Mouse (Mus musculus) heart, postnatal 14 days (tissue): ENCODE results near the gene Tmprss3. TPM values are rescaled to one million over a fixed set of nuclear protein-coding genes. Genes with fewer than 3 reads are reported as not detected.

ENCODE experiments used
- DNase-seq, 2 experiments: peaks; one replicate each; pipeline ENCODE4 v3.0.0; 2021 to 2022
- intact Hi-C: fragments of 180-260 bp; cut with DNase I; formaldehyde crosslinking; loops from one replicate; pipeline ENCODE4 v1.15.1; 2025
- long read RNA-seq, 2 experiments: library from polyadenylated mRNA; stranded (forward); transcript quantifications; one replicate each; pipeline ENCODE4 v2.0.0; 2021
- total RNA-seq, 2 experiments: library from RNA; stranded (reverse); gene quantifications; 2 replicates each; pipeline ENCODE4 v1.2.3; 2021

Gene Tmprss3
- not detected for total RNA-seq
- long read RNA-seq, experiment 1, result 0 reads
- long read RNA-seq, experiment 2, result 0 reads

DNA sequence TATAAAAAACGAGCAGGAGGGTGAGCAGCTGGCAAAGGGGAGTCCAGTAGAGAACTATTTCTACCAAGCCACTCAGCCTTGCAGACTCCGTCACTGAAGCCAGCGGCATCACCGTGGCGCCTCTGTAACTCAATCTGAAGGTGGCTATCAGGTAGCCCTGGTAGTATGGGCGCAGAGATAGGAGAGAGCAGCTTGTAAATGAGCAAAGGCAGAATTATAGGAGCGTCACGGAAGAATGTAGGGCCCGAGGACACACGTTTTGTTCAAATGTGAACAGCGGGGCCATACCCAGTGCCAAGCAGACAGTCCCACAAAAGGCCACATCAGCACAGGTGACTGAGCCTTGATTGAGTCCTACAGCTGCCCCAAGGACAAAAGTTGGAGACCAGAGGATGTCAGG is at the start of gene Tmprss3:
Gene Tmprss3, minus strand, starts transcription at position 101 of the 400 bp plus-strand sequence.
- intact Hi-C loops, result no loop called here

DNA sequence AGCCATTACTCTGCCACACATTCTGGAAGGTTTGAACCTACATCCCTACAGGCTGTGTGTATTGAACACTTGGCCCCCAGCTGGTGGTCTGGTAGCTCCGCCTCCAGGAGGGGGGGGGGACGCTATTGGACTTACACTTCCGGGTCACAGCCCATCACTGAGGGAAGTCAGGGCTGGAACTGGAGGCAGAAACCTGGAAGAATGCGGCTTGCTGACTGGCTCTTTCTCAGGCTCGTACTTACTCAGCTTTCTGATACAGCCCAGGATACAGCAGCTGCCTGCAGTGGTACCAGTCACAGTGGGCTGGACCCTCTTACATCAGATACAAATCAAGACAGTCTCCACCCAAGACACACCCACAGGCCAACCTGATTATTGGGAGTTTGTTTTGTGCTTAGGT is 48.4 kb upstream of the Tmprss3 start:
- DNase-seq, result no peak
- intact Hi-C loops, result no loop called here

More for the DNA sequence above, at the start of gene Tmprss3:
- no peak for DNase-seq

DNA sequence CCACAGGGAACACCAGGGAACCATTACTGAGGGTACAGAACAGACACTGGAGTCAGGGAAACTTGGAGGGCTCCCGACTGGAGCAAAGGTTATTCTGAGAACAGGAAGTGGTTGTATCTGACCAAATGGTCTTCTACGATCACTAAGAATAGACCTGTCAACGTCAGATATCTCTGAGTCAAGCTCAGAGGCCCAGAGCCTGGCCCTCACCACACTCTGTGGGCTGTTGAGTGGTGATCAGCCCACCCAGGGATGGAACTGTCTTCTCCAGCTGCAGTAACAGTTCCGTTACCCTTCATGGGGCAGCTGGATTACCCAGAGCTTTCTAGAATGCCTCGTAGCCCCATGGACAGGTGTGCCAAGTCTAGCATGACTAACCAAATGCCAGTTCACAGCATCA is 46.5 kb upstream of the Tmprss3 start:
- intact Hi-C loops, result no loop called here
- DNase-seq, result peak; percentile 29 to 68

DNA sequence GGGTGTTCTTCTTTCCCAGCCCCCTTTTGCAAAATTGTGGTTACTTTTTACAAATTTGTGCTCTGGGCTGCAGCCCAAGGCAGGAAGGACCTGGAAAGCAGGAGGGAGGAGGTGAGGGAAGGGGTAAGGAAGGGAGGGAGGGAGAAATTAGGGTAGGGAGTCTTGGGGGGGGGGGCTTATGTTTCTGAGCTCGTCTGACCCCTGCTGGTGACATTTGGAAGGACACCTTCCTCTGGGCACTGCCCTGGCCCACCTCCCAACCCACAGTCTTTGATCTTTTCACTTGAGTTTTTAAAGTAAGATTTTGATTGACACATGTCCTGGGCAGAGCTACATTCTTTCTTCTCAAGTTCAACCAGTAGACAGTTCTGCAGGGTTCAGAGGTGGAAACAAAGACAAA is 44.0 kb upstream of the Tmprss3 start:
- no peak for DNase-seq
- intact Hi-C loops, result loop anchor here (2.0 to 5.0 kb wide), 2 partner anchors 104 to 230 kb away; no protein-coding TSS in a partner anchor

DNA sequence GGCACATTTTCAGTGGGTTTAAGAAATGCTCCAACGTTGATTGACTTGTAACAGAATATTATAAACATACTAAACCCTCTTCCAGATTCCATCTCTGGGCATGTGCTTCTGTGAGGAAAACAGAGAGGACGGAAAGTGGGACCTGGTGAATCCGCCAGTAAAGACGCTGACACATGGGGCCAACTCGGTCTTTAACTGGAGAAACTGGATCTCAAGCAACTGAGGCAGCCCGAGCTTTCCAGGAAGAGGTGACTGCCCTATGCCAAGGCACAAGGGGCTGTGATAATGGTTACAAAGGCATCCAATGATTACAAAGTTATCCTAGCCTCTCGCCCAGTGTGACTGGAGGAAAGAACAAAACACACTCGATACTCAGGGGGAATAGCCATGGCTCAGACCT is 42.4 kb upstream of the Tmprss3 start:
- DNase-seq, result no peak
- intact Hi-C loops, result loop anchor here (5.0 kb wide), 1 partner anchor 229 kb away; no protein-coding TSS in a partner anchor

DNA sequence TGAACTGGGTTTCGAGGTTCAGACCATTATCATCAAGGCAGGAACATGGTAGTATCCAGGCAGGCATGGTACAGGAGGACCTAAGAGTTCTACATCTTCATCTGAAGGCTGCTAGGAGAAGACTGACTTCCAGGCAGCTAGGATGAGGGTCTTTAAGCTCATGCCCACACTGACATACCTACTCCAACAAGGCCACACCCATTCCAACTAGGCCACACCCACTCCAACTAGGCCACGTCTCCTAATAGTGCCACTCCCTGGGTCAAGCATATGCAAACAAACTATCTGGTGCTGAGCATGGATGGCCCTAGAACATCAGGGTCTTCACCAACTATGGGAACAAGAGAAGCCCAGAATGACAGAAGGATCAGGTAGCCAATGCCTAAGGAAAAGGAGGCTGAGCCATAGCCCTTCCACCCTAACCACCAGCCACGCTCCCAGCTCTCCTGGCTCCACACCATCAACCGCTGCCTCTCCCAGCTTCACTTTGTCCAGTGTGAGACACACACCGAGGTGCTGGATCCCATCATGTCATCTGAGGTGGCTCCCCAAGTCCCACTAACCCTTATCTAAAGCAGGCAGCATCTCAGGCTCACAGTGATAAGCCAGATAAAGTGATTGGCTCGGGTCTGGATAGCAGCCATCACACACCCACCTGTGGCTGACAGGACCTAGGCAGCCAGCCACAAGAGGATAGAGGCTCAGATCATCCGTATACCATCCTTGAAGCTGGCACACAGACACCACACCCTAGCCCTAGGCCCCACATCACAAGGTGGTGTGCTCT is 39.6 kb upstream of the Tmprss3 start:
- no peak for DNase-seq
- intact Hi-C loops, result no loop called here

DNA sequence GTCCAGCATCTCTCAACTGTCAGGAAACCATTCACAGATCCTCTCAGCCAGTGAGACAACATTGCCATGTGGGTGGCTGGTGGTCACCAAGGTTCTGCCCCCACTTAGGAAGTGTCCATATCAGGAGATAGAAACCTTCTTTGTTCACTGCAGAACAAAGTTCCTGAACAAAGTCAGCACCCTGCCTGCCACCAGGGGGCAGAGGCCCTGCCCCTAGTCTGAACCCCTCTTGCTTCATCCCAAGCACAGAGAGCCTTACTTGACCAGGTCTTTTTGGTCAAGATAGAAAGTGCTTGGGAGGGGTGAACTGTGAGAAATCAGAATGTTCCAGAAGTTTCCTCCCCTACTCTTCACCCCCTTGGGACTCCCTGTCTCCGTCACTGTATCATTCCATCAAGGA is 37.1 kb upstream of the Tmprss3 start:
- no peak for DNase-seq
- intact Hi-C loops, result no loop called here

DNA sequence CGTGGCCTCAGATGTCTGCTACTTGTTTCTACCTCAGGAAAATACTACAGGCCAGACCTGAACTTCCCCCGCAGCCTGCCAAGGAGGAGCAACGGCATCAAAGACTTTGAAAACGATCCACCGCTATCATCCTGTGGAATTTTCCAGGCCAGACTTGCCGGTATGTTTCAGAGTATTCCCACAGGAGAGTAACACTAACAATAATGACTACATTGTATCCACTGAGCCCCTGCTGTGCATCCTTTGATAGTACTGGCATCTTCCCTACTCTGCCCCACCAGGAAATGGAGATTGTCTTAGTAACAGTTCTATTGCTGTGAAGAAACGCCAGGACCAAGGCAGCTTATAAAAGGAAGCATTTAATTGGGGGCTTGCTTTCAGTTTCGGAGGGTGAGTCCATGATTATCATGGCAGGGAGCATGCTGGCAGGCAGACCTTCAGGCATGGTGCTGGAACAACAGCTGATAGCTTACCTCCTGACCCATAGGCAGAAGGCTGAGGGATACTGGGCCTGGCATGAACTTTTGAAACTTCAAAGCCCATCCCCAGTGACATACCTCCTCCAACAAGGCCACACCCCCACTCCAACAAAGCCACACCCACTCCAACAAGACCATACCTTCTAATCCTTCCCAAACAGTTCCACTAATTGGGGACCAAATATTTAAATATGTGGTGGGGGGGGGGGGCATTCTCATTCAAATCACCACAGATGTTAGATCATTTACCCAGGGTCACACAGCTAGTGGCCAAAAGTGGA is 33.7 kb upstream of the Tmprss3 start:
- DNase-seq, result no peak
- intact Hi-C loops, result no loop called here

DNA sequence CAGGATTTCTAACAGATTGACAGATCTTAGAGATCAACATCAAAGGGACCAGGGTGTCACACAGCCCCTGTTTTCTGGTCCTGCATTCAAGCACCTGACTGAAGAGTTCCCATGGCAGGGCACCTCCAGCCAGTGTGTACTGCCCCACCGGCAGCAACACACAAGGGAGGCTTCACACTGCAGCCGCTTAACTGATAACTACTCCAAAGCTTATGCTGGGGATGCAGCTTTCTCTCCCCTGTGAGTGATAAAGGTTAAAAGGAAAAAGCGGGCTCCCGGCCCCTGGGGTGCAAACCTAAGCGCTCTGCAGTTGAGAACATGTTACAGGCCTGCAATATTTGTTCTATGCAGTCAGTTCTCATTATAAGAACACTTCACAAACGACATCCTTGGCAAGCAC is 33.0 kb upstream of the Tmprss3 start:
- DNase-seq, result no peak
- intact Hi-C loops, result no loop called here

DNA sequence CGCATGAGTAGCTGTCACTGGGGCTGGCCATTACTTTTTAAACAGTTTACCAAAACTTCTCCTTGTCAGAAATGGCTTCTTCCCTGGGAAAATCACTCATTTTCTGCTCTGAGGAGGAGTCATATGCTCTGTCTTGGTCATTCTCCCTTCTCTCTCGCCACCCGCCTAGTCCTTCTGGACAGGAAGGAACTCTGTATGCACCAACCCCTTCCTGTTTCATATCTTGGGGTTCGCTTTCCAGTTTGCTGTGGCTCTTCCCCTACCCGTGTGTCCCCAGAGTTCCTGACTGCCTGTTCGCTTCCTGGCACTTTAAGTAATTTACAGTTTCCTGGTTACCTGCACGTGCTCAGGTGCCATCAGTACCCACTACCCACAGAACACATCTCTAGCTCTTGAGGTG is 28.2 kb upstream of the Tmprss3 start:
- no peak for DNase-seq
- intact Hi-C loops, result no loop called here

DNA sequence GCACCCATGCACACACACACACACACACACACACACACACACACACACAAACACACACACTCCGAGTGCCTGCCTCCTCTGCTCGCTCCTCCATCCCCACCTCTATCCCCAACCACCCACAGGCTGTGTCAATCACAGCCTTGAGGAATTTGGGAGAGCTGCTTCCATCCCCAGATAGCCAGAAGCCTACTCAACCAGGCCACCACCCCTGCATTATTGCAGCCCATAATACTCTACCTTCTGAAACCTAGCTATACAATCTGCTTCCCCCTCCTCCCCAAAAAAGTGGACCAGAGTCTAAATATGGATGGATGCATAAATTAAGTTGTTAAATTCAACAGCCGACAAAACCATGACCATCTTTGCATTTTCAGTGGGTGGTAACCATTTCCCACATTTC is 27.6 kb upstream of the Tmprss3 start:
- no peak for DNase-seq
- intact Hi-C loops, result no loop called here

DNA sequence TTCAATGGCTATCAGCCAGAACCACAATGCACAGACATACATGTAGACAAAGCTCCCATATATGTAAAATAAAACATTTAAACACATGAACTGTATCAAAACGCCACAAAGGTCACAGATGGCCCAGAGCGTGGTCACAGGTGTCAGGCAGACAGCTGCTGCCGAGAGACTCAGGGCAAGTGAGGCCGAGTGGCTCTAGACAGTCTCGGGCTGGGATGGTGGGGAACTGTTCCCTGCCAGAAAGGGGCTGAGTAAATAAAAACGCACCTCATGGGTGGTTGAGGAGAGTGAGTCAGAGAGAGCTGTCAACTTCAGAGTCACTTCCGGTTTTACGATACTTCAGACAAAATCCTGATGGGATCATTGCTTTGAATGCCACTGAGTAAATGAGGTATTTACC is 25.8 kb upstream of the Tmprss3 start:
- intact Hi-C loops, result no loop called here

DNA sequence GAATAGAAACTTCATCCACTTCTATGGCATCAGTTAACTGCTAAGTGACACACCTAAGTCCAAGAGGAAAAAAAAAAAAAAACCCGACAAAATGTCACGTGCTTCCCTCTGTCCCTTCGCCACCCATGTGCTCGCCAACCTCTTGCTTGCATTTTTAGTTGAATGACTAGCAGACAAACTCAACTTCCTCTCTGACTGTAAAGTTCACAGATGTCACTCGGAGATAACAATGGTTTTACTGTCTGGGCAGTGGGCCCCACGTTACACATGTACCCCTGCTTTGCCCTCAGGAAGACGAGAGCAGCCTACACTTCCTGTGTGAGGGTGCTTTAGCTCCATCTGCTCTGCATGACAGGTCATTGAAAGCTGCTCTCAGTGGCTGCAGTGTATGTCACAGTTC is 25.1 kb upstream of the Tmprss3 start:
- intact Hi-C loops, result no loop called here

More for the DNA sequence above, 25.8 kb upstream of the Tmprss3 start:
- DNase-seq, result no peak

DNA sequence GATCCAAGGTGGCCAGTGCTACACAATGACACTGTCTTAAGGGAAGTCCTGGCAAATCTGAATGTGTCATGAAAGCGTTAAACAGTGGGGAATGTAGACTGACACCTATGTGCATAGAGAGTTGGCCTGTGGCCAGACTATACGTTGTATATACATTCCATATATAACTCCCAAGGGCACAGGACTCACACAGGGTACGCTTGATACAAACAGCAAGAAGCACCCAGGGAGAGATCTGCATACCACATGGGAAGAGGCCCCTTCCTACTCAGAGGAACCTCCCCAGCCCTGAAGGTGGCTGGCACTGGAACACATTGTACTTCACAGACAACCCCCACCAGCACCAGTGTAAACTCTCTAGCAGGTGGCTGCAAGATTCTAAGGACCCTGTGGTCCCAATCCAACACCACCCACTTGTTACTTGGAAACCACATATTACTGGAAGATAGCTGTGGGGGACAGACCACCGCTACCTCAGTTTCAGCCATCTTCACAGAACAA is 24.1 kb upstream of the Tmprss3 start:
- DNase-seq, result no peak
- intact Hi-C loops, result no loop called here

More for the DNA sequence above, 25.1 kb upstream of the Tmprss3 start:
- DNase-seq, result no peak

DNA sequence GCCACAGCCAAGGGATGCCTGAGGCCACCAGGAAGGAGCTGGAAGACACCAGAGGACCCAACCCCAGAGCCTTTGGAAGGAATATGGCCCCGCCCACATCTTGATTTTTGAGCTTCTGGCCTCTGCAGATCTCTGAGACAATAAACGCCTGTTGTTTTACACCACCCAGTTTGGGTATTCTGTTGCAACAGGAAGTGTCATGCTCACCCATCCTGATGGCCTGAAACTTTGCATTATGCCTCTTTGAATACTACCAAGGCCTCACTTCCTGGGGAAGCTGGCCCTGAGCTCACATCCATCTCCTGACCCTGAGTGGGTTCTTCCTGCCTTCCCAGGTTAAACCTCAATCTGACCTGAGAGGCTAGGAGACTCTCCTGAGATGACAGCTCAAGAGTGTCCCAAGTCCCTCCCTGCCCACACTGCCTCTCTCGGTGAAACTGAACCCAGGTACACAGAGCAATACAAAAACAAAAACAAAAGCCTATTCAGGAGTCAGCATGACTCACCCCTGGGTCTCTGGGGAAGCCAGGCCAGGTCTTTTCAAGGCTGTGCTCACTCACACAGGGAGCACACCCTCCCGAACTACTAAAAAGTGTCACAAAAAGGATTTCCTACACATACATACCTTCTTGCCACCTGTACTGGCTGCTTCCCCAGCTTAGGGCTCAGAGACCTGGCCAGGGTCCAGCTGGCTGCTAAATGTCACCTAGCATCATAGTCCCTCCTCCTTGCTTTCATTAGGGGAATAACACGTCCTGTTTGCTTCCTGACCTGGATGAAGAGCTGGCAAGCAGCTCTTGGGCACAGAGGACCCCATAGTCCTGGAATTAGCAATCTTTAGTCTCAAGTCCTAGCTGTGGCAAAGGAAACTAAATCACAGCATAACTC is 17.5 kb upstream of the Tmprss3 start:
- no peak for DNase-seq
- intact Hi-C loops, result no loop called here

DNA sequence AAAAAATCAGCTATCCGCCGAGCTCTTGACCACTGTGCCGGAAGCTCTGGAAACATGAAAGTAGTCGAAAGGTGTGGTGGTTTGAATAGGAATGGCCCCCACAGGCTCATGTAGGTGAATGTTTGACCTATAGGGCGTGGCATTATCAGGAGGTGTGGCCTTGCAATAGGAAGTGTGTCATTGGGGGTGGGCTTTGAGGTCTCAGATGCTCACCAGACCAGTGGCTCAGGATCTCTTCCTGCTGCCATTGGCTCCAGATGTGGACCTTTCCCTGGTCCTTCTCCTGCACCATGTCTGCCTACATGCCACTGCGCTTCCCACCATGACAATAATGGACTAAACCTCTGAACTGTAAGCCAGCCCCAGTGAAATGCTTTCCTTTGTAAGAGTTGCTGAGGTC is 13.1 kb upstream of the Tmprss3 start:
- intact Hi-C loops, result no loop called here
- no peak for DNase-seq

DNA sequence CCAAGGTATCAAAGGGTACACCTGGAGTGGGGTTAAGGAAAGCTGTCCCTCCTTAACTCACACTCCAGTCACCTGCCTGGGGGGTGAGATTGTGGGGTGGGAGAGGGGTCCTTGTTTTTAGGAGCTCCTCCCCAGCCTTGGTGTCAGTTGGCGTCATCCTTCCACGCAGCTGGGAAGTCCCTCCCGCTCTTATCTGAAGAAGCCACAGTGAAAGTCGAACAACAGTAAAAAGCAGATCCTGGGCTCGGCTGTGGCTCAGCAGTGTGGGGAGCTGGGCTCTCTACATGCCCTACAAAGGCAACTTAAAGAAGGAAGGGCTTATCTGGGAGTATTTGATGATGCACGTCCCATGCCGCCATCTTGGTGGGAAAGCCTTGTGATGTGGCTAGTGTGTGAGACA is 11.5 kb upstream of the Tmprss3 start:
- intact Hi-C loops, result no loop called here
- DNase-seq, result no peak

DNA sequence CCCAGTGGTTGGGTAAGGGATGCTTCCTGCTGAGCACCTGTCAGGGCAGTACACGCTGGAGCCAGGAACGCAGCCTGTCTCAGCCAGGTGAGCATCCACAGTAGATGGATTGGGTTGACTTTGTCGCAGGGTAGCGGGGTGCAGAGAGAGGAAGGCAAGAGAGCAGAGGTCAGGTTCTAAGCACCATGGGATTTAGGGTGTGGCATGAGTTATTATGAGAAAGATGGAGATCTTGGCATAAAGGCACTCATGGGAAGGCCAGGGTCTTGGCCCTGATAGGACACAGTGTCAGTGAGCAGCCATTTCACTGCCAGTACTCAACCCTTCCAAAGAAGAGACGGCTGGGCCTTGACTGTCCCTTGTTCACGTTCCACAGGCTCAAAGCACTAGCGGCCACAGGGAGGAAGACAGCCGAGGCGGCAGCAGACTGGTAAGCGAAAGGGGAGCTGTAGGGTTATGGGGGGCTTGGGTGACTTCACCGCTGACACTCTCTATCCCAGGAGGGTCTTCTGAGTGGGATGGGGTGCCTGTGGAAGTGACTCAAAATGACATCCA is 10.7 kb upstream of the Tmprss3 start:
- intact Hi-C loops, result no loop called here
- DNase-seq, result no peak

DNA sequence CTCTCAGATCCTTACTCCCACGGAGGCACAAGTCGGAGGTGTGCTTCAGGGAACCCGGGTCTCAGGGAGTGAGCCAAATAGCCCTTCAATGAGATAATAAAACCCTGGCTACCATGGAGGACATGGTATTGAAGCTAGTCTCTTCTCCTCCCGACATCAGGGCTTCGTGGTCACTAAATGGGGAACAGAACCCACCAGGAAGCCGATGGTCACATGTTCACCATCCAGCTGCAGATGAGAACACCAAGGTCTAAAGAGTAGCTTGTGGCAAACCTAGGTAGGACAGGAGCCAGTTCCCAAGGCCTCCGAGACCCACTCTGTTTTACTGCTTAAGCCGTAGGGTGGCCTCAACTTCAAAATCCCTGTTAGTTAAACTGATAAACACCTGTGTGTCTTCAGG is 9.9 kb upstream of the Tmprss3 start:
- intact Hi-C loops, result no loop called here
- DNase-seq, result no peak

DNA sequence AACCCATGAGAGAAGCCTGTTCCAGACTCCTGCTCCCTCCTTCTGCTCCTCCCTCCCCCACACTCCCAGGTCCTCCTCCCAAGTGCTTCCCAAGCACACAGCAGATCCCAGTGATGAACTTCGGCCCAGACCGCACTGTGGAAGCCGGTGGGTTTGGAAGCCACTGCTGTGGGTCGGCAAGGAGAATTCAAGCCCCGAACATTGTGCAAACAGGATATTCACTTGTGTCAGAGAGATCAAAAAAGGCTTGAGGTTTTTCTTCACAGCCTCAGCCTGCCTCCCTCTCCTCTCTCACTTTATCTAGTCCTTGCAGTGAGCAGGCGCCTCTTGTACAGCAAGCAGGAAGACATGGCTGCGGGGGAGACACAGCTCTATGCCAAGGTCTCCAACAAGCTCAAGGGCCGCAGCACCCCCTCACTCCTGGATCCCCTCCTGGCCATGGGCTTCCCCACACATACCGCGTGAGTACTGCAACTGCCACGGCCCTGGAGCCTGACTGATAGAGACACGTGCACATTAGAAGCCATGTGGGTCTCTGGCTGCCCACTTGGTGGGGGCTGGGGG is 9.1 kb upstream of the Tmprss3 start, which contains the start of gene Ubash3a:
Gene Ubash3a, plus strand, starts transcription at position 103 of the 564 bp plus-strand sequence.
- no peak for DNase-seq
- intact Hi-C loops, result no loop called here
